Comparison of ENCODE assay signal across 28 mouse cellular contexts in genomic region chr19:15592821-15593220, GRCm38 (mm10).
"Had no signal": no experiment of that assay in that cellular context is flagged by ENCODE, and none has a peak within 500 bp of the region (broad histone marks: within the 10 kb centered on the region; RNA-seq: fewer than 3 reads in every experiment).

No protein-coding gene starts in this region.

- H3K9ac ChIP-seq: embryonic facial prominence, embryonic 12.5 days; embryonic facial prominence, embryonic 13.5 days; embryonic facial prominence, embryonic 15.5 days; forebrain, embryonic 12.5 days; forebrain, embryonic 13.5 days; forebrain, embryonic 15.5 days; forebrain, postnatal 0 days had no signal

- H3K4me2 ChIP-seq: embryonic facial prominence, embryonic 12.5 days; embryonic facial prominence, embryonic 13.5 days; embryonic facial prominence, embryonic 15.5 days; forebrain, embryonic 12.5 days; forebrain, embryonic 13.5 days; forebrain, embryonic 15.5 days had no signal

- DNase-seq: cerebellum, adult 8-10 months; cerebellum, adult 9-10 months; cerebellum, adult 9-11 months; cerebellum, postnatal 10 days; cerebellum, postnatal 14 days; cerebellum, postnatal 25 days; cerebellum, postnatal 36 days; embryo, embryonic 11 days; forebrain, postnatal 0 days; gastrocnemius, adult 2 months; gastrocnemius, postnatal 10 days; gastrocnemius, postnatal 14 days; gastrocnemius, postnatal 25 days; gastrocnemius, postnatal 36 days; heart, adult 11 months; heart, adult 18-20 months; heart, adult 2 months had no signal

- ATAC-seq: forebrain, embryonic 13.5 days; forebrain, embryonic 14.5 days; forebrain, embryonic 15.5 days; forebrain, embryonic 16.5 days; forebrain, postnatal 0 days had no signal

- H3K4me1 ChIP-seq: embryonic facial prominence, embryonic 10.5 days; embryonic facial prominence, embryonic 12.5 days; embryonic facial prominence, embryonic 13.5 days; embryonic facial prominence, embryonic 15.5 days; forebrain, embryonic 10.5 days; forebrain, embryonic 12.5 days; forebrain, embryonic 13.5 days; forebrain, embryonic 15.5 days had no signal

- H3K4me3 ChIP-seq: embryonic facial prominence, embryonic 10.5 days; embryonic facial prominence, embryonic 12.5 days; embryonic facial prominence, embryonic 13.5 days; embryonic facial prominence, embryonic 15.5 days; erythroblast, embryonic 14.5 days; forebrain, embryonic 10.5 days; forebrain, embryonic 12.5 days; forebrain, embryonic 13.5 days; forebrain, embryonic 15.5 days; gastrocnemius, adult 2 months; heart, adult 2 months had no signal

- H3K36me3 ChIP-seq: embryonic facial prominence, embryonic 10.5 days; embryonic facial prominence, embryonic 12.5 days; embryonic facial prominence, embryonic 13.5 days; embryonic facial prominence, embryonic 15.5 days; forebrain, embryonic 10.5 days; forebrain, embryonic 12.5 days; forebrain, embryonic 15.5 days had no signal

- H3K27me3 ChIP-seq: embryonic facial prominence, embryonic 12.5 days; embryonic facial prominence, embryonic 13.5 days; embryonic facial prominence, embryonic 15.5 days; forebrain, embryonic 12.5 days; forebrain, embryonic 13.5 days; forebrain, embryonic 15.5 days had no signal

- H3K27ac ChIP-seq: embryonic facial prominence, embryonic 10.5 days; embryonic facial prominence, embryonic 12.5 days; embryonic facial prominence, embryonic 13.5 days; embryonic facial prominence, embryonic 15.5 days; forebrain, embryonic 10.5 days; forebrain, embryonic 12.5 days; forebrain, embryonic 13.5 days; forebrain, embryonic 15.5 days; gastrocnemius, adult 2 months; heart, adult 2 months had no signal

- H3K9me3 ChIP-seq: embryonic facial prominence, embryonic 10.5 days; embryonic facial prominence, embryonic 12.5 days; embryonic facial prominence, embryonic 13.5 days; embryonic facial prominence, embryonic 15.5 days; forebrain, embryonic 10.5 days; forebrain, embryonic 12.5 days; forebrain, embryonic 13.5 days; forebrain, embryonic 15.5 days had no signal
